Mouse (Mus musculus): ENCODE measurements at regions not wholly inside any gene's neighbourhood (a gene's known extent, or its start where the extent isn't known, plus 50 kb on each side); places are given as distances from the start of the nearest gene placed in this dataset.

DNA sequence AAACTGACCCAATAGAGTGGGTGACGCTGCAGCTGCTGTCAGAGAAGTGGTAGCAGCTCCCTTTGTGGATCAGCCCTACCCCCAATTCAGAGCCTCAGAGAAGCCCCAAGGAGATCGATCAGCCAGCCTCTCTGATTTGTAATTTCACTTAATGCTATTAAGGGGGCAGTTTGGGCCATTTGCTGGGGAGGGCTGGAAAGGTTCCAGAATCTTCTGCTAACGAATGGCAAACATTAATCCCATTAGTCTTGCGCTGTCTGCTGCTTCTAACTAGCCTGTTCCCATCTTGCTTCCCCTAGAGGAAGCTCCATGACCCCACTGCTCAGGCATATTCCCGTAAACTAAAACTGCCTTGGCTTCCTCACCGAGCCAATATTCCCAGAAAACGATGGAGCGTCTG is 59.9 kb upstream of the Lrrn2 start:
- DNase-seq (ENCODE audit: low spot score), result no peak
- Histone ChIP-seq H3K27ac (replicated peaks) (no peak overlapping the region), H3K36me3 (replicated peaks) (no peaks in the 10 kb centered on the region), H3K27me3 (replicated peaks; ENCODE audit: low read depth, poor library complexity, severe bottlenecking) (peaks cover 16% of the 10 kb centered on the region), H3K9me3 (no peaks in the 10 kb centered on the region), H3K4me3 (no peak overlapping the region), H3K4me1 (peaks cover 19% of the 10 kb centered on the region)
- WGBS, result 58% methylated on average over 8 of the region's 8 CpGs

DNA sequence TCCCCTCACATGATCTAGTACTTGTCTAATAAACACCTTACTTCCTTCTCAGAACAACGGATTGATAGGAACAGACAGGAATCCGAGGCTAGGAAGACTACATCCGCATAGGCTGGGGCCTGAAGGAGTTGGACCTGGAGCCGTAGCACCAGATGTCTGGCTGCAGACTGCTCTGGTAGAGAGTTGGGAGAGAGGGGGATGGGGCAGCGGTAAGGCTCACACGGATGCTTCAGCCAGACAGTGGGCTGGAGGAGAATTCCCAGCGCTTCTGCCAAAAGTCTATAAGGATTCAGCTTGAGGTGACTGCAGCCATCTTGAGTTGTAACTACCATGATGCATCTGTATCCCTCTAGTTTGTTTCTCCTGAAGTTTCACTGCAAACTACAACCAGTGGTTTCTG is 61.8 kb upstream of the Lrrn2 start:
- no peaks in the 10 kb centered on the region for H3K36me3 ChIP-seq (replicated peaks)
- H3K4me1 ChIP-seq, result peaks cover 19% of the 10 kb centered on the region
- peaks cover 28% of the 10 kb centered on the region for H3K27me3 ChIP-seq (replicated peaks; ENCODE audit: low read depth, poor library complexity, severe bottlenecking)
- 49% methylated on average over 7 of the region's 7 CpGs for WGBS
- H3K9me3 ChIP-seq, result no peaks in the 10 kb centered on the region
- H3K4me3 ChIP-seq, result no peak overlapping the region
- H3K27ac ChIP-seq (replicated peaks), result no peak overlapping the region
- no peak for DNase-seq (ENCODE audit: low spot score)

DNA sequence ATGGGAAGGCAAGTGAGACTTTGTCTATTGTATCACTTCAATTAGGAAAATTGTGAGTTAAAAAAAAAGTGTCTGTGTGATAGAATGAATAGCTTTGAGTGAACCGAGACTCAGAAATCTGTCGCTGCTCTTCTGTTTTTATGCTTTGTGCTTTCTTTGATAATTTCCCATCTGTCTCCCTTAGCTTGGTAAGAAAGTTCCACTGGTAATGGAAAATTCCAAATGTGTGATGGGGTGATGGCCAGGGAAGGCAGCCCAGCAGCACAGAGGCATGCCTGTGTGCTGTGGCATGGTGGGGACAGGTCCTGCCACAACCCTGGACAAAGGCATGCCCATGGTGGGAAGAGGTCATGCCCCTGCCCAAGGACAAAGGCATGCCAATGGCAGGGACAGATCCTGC is 62.7 kb upstream of the Lrrn2 start:
- H3K4me1 ChIP-seq, result peaks cover 18% of the 10 kb centered on the region
- H3K27me3 ChIP-seq (replicated peaks; ENCODE audit: low read depth, poor library complexity, severe bottlenecking), result peaks cover 29% of the 10 kb centered on the region
- no peaks in the 10 kb centered on the region for H3K9me3 ChIP-seq
- no peak overlapping the region for H3K27ac ChIP-seq (replicated peaks)
- no peaks in the 10 kb centered on the region for H3K36me3 ChIP-seq (replicated peaks)
- DNase-seq (ENCODE audit: low spot score), result no peak
- 82% methylated on average over 2 of the region's 2 CpGs for WGBS
- H3K4me3 ChIP-seq, result no peak overlapping the region

DNA sequence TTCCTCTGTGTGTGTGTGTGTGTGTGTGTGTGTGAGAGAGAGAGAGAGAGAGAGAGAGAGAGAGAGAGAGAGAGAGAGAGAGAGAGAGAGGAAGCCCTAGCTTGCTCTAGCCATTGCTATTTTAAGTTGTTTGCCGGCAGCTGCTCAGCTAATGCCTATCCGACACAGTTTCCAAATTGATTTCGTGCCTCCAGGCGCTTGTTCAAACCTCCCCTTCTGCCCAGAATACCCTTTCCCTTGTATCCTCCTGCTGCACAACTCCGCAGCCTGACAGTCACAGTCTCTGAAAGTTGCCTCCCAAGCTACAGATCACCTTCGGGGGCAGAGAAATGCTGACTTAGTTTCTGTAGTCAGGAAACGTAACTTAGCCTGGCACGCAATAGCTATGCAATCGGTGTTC is 63.9 kb upstream of the Nfasc start:
- H3K27ac ChIP-seq (replicated peaks), result no peak overlapping the region
- WGBS, result 56% methylated on average over 9 of the region's 9 CpGs
- H3K27me3 ChIP-seq (replicated peaks; ENCODE audit: low read depth, poor library complexity, severe bottlenecking), result peaks cover 41% of the 10 kb centered on the region
- no peaks in the 10 kb centered on the region for H3K9me3 ChIP-seq
- DNase-seq (ENCODE audit: low spot score), result no peak
- no peaks in the 10 kb centered on the region for H3K36me3 ChIP-seq (replicated peaks)
- H3K4me3 ChIP-seq, result no peak overlapping the region
- H3K4me1 ChIP-seq, result peaks cover 7% of the 10 kb centered on the region

DNA sequence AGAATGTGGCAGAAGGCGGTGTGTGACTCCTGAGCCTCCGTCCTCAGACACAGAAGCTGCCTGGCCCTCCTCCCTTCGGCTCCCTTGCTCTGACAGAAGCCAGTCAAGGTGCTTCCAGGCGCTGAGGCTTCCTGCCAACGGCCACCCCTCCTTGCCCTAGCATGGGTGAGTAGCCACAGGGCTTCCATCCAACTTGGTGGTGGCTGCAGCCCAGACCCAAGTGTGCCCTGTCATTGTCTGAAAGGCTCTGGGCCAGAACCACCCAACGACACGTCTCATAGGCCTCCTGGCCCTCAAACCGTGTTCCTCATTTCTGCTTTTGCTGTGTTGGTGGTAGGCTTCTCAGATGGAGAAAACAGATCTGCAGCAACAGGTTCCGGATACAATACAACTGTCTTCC is 62.2 kb upstream of the Nfasc start:
- no peaks in the 10 kb centered on the region for H3K9me3 ChIP-seq
- DNase-seq (ENCODE audit: low spot score), result no peak
- peaks cover 56% of the 10 kb centered on the region for H3K27me3 ChIP-seq (replicated peaks; ENCODE audit: low read depth, poor library complexity, severe bottlenecking)
- H3K4me3 ChIP-seq, result no peak overlapping the region
- no peaks in the 10 kb centered on the region for H3K36me3 ChIP-seq (replicated peaks)
- peaks cover 14% of the 10 kb centered on the region for H3K4me1 ChIP-seq
- no peak overlapping the region for H3K27ac ChIP-seq (replicated peaks)
- 78% methylated on average over 9 of the region's 9 CpGs for WGBS

DNA sequence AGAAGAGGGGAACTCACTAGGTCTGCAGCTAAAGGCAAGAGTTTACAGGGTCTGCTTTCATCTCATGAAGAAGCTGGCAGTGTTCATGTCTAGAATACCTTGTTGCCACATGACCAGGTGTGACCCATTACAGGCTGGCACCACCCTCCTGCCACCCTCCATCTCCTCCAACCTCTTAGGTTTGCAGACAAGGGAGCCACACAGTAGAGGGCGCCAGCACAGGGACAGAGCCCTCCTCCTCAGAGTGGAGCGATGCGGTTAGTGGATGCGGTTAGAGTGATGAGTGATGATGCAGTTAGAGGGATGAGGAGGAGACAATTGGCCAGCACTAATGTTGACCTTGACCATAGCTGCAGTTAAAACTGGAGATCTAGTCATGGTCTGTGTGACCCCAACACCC is 60.8 kb upstream of the Nfasc start:
- H3K9me3 ChIP-seq, result no peaks in the 10 kb centered on the region
- no peak for DNase-seq (ENCODE audit: low spot score)
- no peak overlapping the region for H3K4me3 ChIP-seq
- H3K4me1 ChIP-seq, result peaks cover 14% of the 10 kb centered on the region
- H3K27me3 ChIP-seq (replicated peaks; ENCODE audit: low read depth, poor library complexity, severe bottlenecking), result peaks cover 65% of the 10 kb centered on the region
- no peak overlapping the region for H3K27ac ChIP-seq (replicated peaks)
- WGBS, result 39% methylated on average over 4 of the region's 4 CpGs
- no peaks in the 10 kb centered on the region for H3K36me3 ChIP-seq (replicated peaks)

DNA sequence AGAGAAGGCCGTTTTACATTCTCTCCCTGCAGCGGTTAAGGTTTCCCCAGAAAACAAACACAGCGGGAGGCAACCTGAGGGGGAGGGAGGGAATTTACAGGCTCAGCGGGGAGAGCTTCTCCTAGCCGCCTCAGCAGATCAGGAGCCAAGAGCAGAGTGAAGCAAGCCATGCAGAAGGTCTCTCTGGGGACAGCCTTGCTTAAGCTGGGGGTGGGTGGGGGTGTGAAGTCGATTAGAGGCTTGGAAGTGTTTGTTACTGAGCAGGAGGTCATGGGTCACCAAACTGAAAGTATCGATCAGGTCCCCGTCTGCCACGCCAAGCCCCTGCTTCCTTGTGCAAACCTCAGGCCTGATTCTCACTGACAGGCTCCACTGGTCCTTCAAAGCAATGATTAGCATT is 58.7 kb upstream of the Nfasc start:
- Histone ChIP-seq H3K4me1 (peaks cover 14% of the 10 kb centered on the region), H3K27me3 (replicated peaks; ENCODE audit: low read depth, poor library complexity, severe bottlenecking) (peaks cover 53% of the 10 kb centered on the region), H3K9me3 (no peaks in the 10 kb centered on the region), H3K36me3 (replicated peaks) (no peaks in the 10 kb centered on the region), H3K4me3 (no peak overlapping the region), H3K27ac (replicated peaks) (no peak overlapping the region)
- no peak for DNase-seq (ENCODE audit: low spot score)
- WGBS, result under 1% methylated on average over 9 of the region's 9 CpGs

DNA sequence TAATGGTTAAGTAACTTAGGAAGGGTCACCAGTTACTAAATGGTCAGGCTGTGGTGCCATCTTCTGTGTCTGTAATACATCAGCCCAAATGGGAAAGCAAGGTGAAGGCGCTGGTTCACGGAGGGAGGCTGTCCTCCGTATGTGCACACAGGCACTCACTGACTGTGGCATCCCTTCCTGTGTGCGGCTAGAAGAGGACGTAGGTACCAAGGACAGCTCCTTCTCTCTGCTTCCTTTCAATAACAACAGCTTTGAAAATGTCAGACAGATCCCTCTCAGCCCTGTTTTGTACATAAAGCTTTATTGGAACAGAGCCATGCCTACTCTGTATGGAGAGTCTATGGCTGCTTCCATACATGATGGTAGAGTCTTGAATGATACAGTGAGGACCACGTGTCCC is 57.7 kb upstream of the Nfasc start:
- 3% methylated on average over 6 of the region's 6 CpGs for WGBS
- peak; percentile 59 for DNase-seq (ENCODE audit: low spot score)
- Histone ChIP-seq H3K36me3 (replicated peaks) (no peaks in the 10 kb centered on the region), H3K27ac (replicated peaks) (no peak overlapping the region), H3K4me3 (no peak overlapping the region), H3K4me1 (peaks cover 10% of the 10 kb centered on the region), H3K27me3 (replicated peaks; ENCODE audit: low read depth, poor library complexity, severe bottlenecking) (peaks cover 47% of the 10 kb centered on the region), H3K9me3 (no peaks in the 10 kb centered on the region)

DNA sequence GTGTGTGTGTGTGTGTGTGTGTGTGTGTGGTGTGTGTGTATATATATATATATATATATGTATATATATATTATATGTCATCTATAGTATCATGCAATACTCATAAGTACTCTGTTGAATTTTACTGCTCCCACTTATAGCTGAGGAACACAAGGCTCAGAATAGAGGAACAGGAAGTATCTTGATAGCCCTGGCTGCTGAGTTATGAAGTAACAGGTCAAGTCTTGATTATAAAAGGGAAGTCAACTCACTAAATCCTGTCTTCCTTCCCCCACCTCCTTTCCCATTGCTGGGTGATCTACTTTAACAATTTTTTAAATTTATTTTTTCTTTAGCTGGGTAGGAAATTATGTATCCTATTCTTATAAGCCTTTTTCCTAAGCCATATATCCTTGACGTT is 52.9 kb upstream of the Nfasc start:
- H3K27me3 ChIP-seq (replicated peaks; ENCODE audit: low read depth, poor library complexity, severe bottlenecking), result peaks cover 13% of the 10 kb centered on the region
- H3K4me3 ChIP-seq, result no peak overlapping the region
- H3K36me3 ChIP-seq (replicated peaks), result no peaks in the 10 kb centered on the region
- 90% methylated on average over 1 of the region's 1 CpGs for WGBS
- no peak for DNase-seq (ENCODE audit: low spot score)
- no peaks in the 10 kb centered on the region for H3K4me1 ChIP-seq
- H3K9me3 ChIP-seq, result no peaks in the 10 kb centered on the region
- no peak overlapping the region for H3K27ac ChIP-seq (replicated peaks)

Data from embryonic facial prominence, embryonic 10.5 days (tissue).